Mouse (Mus musculus): Measurements from ENCODE around the gene Ranbp2. TPM values are rescaled to one million over a fixed set of nuclear protein-coding genes. Genes with fewer than 3 reads are reported as not detected.
"Not testable (repeated sequence)": the region's sequence is repeated elsewhere in the genome, so short reads cannot be mapped to it uniquely, and the experiment has no call there.

Ranbp2 gene
- polyA plus RNA-seq, 1 experiment from 2014 or later = 24.5 TPM

GRCm38 (mm10) chr10:58498516-58498915, 51.8 kb downstream of the Ranbp2 start:
- H3K4me3 ChIP-seq (replicated peaks) = peak overlapping the region; percentile 74
- H3K4me1 ChIP-seq = peaks cover 13% of the 10 kb centered on the region
- no peaks in the 10 kb centered on the region for H3K27me3 ChIP-seq
- H3K9me3 ChIP-seq (replicated peaks) = no peaks in the 10 kb centered on the region
- no peak for ATAC-seq (replicated peaks; ENCODE audit: low FRiP score)
- H3K36me3 ChIP-seq = peaks cover 16% of the 10 kb centered on the region
- peak overlapping the region; percentile 63 for H3K9ac ChIP-seq
- H3K27ac ChIP-seq = peak overlapping the region; percentile 95; the same call in 1 of the 2 replicates
- H3K4me2 ChIP-seq = peak overlapping the region; percentile 67
- WGBS = 54% methylated on average over 2 of the region's 2 CpGs

- Histone ChIP-seq H3K9ac (no peak overlapping the region), H3K4me1 (no peaks in the 10 kb centered on the region), H3K27ac (no peak overlapping the region), H3K4me2 (no peak overlapping the region), H3K4me3 (replicated peaks) (no peak overlapping the region), H3K27me3 (no peaks in the 10 kb centered on the region), H3K36me3 (peaks cover 34% of the 10 kb centered on the region), H3K9me3 (replicated peaks) (peaks cover 4% of the 10 kb centered on the region; the same call in 1 of the 2 replicates)
- WGBS = 89% methylated on average over 1 of the region's 1 CpGs
- no peak for ATAC-seq (replicated peaks; ENCODE audit: low FRiP score)
These were observed 82.6 kb downstream of the Ranbp2 start for GRCm38 (mm10) chr10:58529358-58529757.

- Histone ChIP-seq H3K4me1 (no peaks in the 10 kb centered on the region), H3K4me2 (no peak overlapping the region), H3K27ac (no peak overlapping the region), H3K4me3 (replicated peaks) (no peak overlapping the region), H3K27me3 (no peaks in the 10 kb centered on the region), H3K36me3 (peaks cover 28% of the 10 kb centered on the region), H3K9me3 (replicated peaks) (peaks cover 4% of the 10 kb centered on the region; the same call in 1 of the 2 replicates), H3K9ac (no peak overlapping the region)
- ATAC-seq (replicated peaks; ENCODE audit: low FRiP score) = no peak
- WGBS = 91% methylated on average over 10 of the region's 10 CpGs
These were observed 84.4 kb downstream of the Ranbp2 start for GRCm38 (mm10) chr10:58530896-58531790.

- Histone ChIP-seq H3K27ac (no peak overlapping the region), H3K4me1 (no peaks in the 10 kb centered on the region), H3K36me3 (peaks cover 28% of the 10 kb centered on the region), H3K9me3 (replicated peaks) (peaks cover 4% of the 10 kb centered on the region; the same call in 1 of the 2 replicates), H3K9ac (no peak overlapping the region), H3K27me3 (no peaks in the 10 kb centered on the region), H3K4me3 (replicated peaks) (no peak overlapping the region), H3K4me2 (no peak overlapping the region)
- no peak for ATAC-seq (replicated peaks; ENCODE audit: low FRiP score)
- 96% methylated on average over 2 of the region's 2 CpGs for WGBS
These were observed 85.5 kb downstream of the Ranbp2 start for GRCm38 (mm10) chr10:58532177-58532576.

- not testable (repeated sequence) for H3K9ac ChIP-seq; H3K27me3 ChIP-seq; H3K4me1 ChIP-seq; ATAC-seq (replicated peaks; ENCODE audit: low FRiP score); H3K9me3 ChIP-seq (replicated peaks); H3K27ac ChIP-seq; H3K4me3 ChIP-seq (replicated peaks); H3K4me2 ChIP-seq
- peaks cover 31% of the 10 kb centered on the region for H3K36me3 ChIP-seq
- WGBS = 92% methylated on average over 5 of the region's 5 CpGs
These were observed 89.6 kb downstream of the Ranbp2 start for GRCm38 (mm10) chr10:58536276-58536675.

GRCm38 (mm10) chr10:58540613-58541012, 93.9 kb downstream of the Ranbp2 start:
- Histone ChIP-seq H3K9ac (no peak overlapping the region), H3K36me3 (peaks cover 25% of the 10 kb centered on the region), H3K27me3 (no peaks in the 10 kb centered on the region), H3K4me1 (no peaks in the 10 kb centered on the region), H3K9me3 (replicated peaks) (no peaks in the 10 kb centered on the region), H3K4me3 (replicated peaks) (no peak overlapping the region), H3K4me2 (no peak overlapping the region), H3K27ac (no peak overlapping the region)
- WGBS = 78% methylated on average over 13 of the region's 13 CpGs
- ATAC-seq (replicated peaks; ENCODE audit: low FRiP score) = no peak

Other genes starting within 250 kb of the Ranbp2 start
- not detected in 2 replicates for gene AW822073, start 222.0 kb upstream of the Ranbp2 start, polyA plus RNA-seq (2015; fragmentation: Nextera tagmentation; extraction: Ambion mirVana)
- gene Duxf3, start 214.2 kb upstream of the Ranbp2 start, polyA plus RNA-seq (2015; fragmentation: Nextera tagmentation; extraction: Ambion mirVana) = not detected in 2 replicates
- gene Gm4981, start 210.2 kb upstream of the Ranbp2 start, polyA plus RNA-seq (2015; fragmentation: Nextera tagmentation; extraction: Ambion mirVana) = not detected in 2 replicates
- 58.5 and 69.7 TPM in 2 replicates for gene Gcc2, start 191.4 kb upstream of the Ranbp2 start, polyA plus RNA-seq (2015; fragmentation: Nextera tagmentation; extraction: Ambion mirVana)
- 149 and 157 TPM in 2 replicates for gene Lims1, start 123.5 kb upstream of the Ranbp2 start, polyA plus RNA-seq (2015; fragmentation: Nextera tagmentation; extraction: Ambion mirVana)
- 10.1 and 10.7 TPM in 2 replicates for gene Ccdc138, start 51.0 kb downstream of the Ranbp2 start, polyA plus RNA-seq (2015; fragmentation: Nextera tagmentation; extraction: Ambion mirVana)
- 0.22 and 0.36 TPM in 2 replicates for gene Edar, start 228.7 kb downstream of the Ranbp2 start, polyA plus RNA-seq (2015; fragmentation: Nextera tagmentation; extraction: Ambion mirVana)

Data from kidney, embryonic 15.5 days (tissue).